Mouse (Mus musculus) heart, postnatal 25 days (tissue): Measurements from ENCODE around the gene C1ql4. TPM values are rescaled to one million over a fixed set of nuclear protein-coding genes. Genes with fewer than 3 reads are reported as not detected.

Source experiments
- DNase-seq: peaks from one replicate; pipeline ENCODE4 v3.0.0; 2022; ENCODE audit warnings: low spot score
- intact Hi-C: fragments of 180-260 bp; cut with DNase I; formaldehyde crosslinking; loops from one replicate; pipeline ENCODE4 v1.15.1; 2025
- microRNA-seq: library from miRNA; unstranded; fragments of <30 nt; microRNA quantifications from one replicate; pipeline ENCODE4 v1.2.0, GENCODE M21; 2022
- total RNA-seq, 2 experiments: library from RNA; stranded (reverse); gene quantifications; 2 replicates each; pipeline ENCODE4 v1.2.3; 2021

Gene C1ql4
- total RNA-seq, 2 experiments from 2014 or later, result not detected

DNA sequence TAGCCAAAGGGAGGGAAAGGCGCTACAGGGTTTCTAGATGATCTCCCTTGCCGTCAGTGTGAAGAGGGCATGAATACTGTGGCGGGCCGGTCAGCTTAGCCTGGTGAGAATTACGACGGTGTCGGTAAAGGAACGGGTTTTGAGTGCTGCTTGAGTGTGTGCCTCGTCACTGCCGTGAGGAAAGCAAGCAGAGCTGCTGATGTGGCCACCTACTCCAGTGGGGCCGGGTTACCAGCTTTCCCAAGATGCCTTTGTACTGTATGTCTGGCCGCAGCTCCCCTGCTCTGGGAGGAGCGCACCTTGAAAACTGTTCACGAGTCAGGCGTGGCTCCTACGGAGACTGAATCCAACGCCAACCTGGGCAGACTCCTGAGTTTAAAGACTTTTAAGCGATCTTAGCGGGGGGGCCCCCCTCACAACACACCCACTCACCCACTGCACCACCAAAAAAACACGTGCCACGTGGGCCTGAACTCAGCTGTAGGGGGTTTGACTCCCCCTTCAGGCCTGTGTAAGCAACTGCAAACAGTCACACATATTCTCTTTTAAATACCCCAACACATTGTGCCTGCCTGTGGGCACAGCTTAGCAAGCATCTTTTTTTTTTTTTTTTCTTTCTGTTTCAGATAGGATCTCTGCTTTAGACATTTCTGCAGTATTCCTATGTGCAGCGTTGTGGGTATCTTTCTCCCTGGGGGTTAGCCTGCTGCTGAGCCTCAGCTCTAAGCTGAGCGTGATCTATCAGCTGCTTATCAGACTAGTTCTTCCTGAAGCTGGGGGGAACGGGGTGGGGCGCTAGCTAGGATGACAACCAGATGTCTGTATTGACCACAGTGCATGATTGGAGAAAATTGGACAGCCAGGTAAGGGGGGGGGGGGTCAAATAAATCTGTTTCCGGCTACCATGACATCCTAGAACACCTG lies 47.4 kb downstream of the C1ql4 start:
- intact Hi-C loops, result no loop called here

DNA sequence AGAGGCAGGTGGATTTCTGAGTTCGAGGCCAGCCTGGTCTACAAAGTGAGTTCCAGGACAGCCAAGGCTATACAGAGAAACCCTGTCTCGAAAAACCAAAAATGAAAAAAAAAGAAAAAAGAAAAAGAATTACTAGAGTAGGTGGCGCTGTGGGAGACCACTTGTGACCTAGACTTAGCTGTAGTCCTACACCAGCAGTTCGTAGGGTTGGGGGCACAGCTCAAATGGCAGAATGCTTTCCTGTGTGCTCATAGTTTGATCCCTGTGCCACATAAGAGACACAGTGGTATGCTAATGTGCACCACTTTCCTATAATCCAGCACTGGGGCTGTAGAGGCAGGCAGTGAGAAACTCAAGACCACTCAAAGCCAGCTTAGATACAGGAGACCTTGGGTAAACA lies 48.3 kb downstream of the C1ql4 start:
- no peak for DNase-seq
- intact Hi-C loops, result no loop called here

More for the DNA sequence above, 47.4 kb downstream of the C1ql4 start:
- DNase-seq, result no peak

DNA sequence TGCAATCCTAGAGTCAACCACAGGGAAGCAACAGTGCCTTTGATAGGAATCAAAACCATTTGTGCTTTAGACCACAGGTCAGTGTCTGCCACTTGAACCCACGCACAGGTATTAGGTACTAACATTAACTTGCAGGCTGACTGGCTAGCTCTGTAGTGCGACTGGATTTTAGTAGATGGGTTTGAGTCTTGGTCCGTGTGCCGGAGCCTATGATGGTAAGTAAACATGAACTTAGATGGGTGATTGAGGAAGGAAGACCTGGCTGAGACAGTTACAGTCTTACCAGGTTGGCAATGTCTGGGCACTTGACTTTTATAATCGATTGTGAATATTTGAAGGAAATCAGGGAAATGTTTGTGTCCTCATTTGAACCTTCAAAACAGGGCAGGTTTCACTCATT lies 48.8 kb downstream of the C1ql4 start:
- intact Hi-C loops, result no loop called here

DNA sequence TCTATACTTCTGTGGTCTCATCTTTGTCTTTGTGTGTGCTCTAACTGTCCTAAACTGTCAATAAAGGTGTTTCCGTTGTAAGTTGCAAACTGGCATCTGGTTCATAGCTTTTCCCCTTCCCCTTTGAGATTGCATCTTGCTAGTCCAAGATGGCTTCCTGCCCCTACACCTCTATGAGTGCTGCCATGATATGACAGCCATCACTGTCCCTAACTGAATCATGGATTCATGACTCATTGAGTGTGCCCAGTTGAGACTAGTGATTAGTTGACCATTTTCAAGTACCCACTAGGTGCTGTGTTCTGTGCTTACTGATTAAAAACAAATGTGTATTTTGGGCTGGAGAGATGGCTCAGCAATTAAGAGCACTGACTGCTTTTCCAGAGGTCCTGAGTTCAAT lies 49.6 kb downstream of the C1ql4 start:
- intact Hi-C loops, result no loop called here
- no peak for DNase-seq

More for the DNA sequence above, 48.8 kb downstream of the C1ql4 start:
- DNase-seq, result no peak

DNA sequence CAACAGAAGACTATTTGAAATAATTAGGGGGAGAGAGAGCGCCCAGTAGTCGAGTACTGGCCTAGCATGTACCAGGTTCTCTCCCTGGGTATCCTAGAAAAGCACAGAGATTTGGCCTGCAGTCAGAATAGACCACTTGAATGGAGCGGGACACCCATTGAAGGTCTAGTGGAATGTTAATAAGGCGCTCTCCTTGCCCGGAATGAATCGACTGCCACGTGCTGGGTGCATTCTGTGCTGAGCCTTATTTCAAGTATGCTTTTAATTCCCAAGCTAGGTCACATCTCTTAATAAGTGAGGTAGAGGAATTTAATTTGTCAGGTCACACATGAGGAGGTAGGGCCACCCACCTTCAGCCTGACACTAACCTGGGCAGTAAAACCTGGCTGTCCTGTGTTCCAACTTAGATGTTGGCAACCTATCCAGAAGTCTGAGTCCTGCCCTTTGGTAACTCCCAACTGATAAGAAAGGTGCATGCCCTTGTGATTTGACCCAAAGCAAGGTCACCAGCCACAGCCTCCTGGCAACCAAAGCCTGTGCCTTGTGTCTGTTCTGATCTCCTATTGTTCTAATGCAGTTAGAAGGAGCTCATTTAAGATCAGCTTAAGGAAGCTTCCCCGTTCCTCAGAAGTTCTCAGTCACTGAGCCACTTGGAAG lies 51.2 kb downstream of the C1ql4 start:
- intact Hi-C loops, result no loop called here
- DNase-seq, result no peak

DNA sequence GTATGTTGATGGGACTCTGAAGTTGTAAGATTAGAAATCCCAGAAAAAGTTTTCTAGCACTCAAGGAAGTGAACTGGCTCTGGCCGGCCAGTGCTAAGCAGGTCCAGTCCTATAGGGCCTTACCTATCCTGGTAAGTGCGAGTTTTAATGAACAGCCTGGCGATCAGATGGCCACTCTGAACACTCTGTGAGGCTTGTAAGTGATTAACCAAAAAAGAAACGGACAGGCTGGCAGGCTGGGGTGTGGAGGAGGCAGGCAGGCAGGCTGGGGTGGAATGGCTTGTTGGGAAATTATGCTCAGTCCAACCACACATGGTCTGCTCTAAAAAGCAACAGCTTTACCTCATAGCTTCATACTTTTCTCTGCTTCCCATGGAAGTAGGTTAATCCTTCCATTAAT lies 52.2 kb downstream of the C1ql4 start:
- intact Hi-C loops, result no loop called here
- no peak for DNase-seq

Small RNA genes within 50 kb of the gene (microRNA-seq; reads per million reads assigned to microRNA genes)
- not detected for gene Mir6960

Other genes with a start within 250 kb of the C1ql4 start
- 10 to 100 TPM; 52.1 to 57.7 TPM for gene Kmt2d, start 216.6 kb downstream of the C1ql4 start, total RNA-seq
- gene Rhebl1, start 193.3 kb downstream of the C1ql4 start, total RNA-seq, result 1 to 10 TPM; 2.0 to 2.8 TPM
- 1 to 10 TPM; 1.8 TPM for gene Dhh, start 189.3 kb downstream of the C1ql4 start, total RNA-seq
- gene Lmbr1l, start 169.6 kb downstream of the C1ql4 start, total RNA-seq, result 10 to 100 TPM; 11.5 to 13.4 TPM
- 100 to 1,000 TPM; 163 to 175 TPM for gene Tuba1b, start 153.3 kb downstream of the C1ql4 start, total RNA-seq
- not detected for gene Gm49450, start 134.3 kb downstream of the C1ql4 start, total RNA-seq
- gene Tuba1a, start 134.1 kb downstream of the C1ql4 start, total RNA-seq, result 100 to 1,000 TPM in 1 of 2 experiments, 10 to 100 TPM in 1; 99.4 to 105 TPM
- 10 to 100 TPM; 33.5 to 33.7 TPM for gene Tuba1c, start 57.9 kb downstream of the C1ql4 start, total RNA-seq
- under 1 TPM; 0.14 to 0.42 TPM for gene Prph, start 32.6 kb downstream of the C1ql4 start, total RNA-seq
- under 1 TPM; 0.13 to 0.67 TPM for gene Troap, start 13.2 kb downstream of the C1ql4 start, total RNA-seq
- gene Dnajc22, start 5.4 kb upstream of the C1ql4 start, total RNA-seq, result under 1 TPM; 0.16 to 0.45 TPM
- 1 to 10 TPM; 7.7 to 7.9 TPM for gene Spats2, start 38.1 kb upstream of the C1ql4 start, total RNA-seq
- under 1 TPM; 0.06 to 0.18 TPM for gene Kcnh3, start 137.0 kb upstream of the C1ql4 start, total RNA-seq
- gene Mcrs1, start 164.1 kb upstream of the C1ql4 start, total RNA-seq, result 10 to 100 TPM; 47.4 to 50.9 TPM
- 10 to 100 TPM; 20.2 to 20.7 TPM for gene Prpf40b, start 207.3 kb upstream of the C1ql4 start, total RNA-seq
- not detected for gene Fam186b, start 208.1 kb upstream of the C1ql4 start, total RNA-seq